30 mouse cellular contexts compared by ENCODE assay signal in genomic region chr11:116287351-116287750, GRCm38 (mm10). TPM values are rescaled to one million over a fixed set of nuclear protein-coding genes. Genes with fewer than 3 reads are reported as not detected.
DNase-seq lines count a peak whose midpoint lies in the region; ATAC-seq and TF ChIP-seq lines count a peak whose summit lies in the region.
"Had no signal": no experiment of that assay in that cellular context is flagged by ENCODE, and none has a peak within 500 bp of the region (broad histone marks: within the 10 kb centered on the region; RNA-seq: fewer than 3 reads in every experiment).

No protein-coding gene starts in this region.

- no peak for DNase-seq in forebrain, postnatal 0 days
- no peak for DNase-seq in hindbrain, embryonic 11.5 days (ENCODE audit: low spot score)
- DNase-seq in stomach, postnatal 0 days (ENCODE audit: low spot score): no peak
- no peak for DNase-seq in ovary, adult 18-20 months (ENCODE audit: low spot score)
- DNase-seq: adrenal gland, adult 2 months; cerebellum, adult 11-12 months; kidney, postnatal 36 days; layer of hippocampus, adult 9-11 months; lung, adult 18-20 months; lung, postnatal 36 days; right cerebral cortex, postnatal 25 days; spleen, adult 18-20 months; thymus, postnatal 25 days had no signal

- TF ChIP-seq CTCF in forebrain, postnatal 0 days (IDR thresholded peaks at IDR 0.05; ENCODE audit: low read depth): no peak
- TF ChIP-seq CTCF in stomach, postnatal 0 days (IDR thresholded peaks at IDR 0.05; ENCODE audit: low read depth): peak; percentile 30

- peaks cover 36% of the 10 kb centered on the region for H3K27me3 ChIP-seq in forebrain, embryonic 13.5 days
- peaks cover 14% of the 10 kb centered on the region for H3K27me3 ChIP-seq in forebrain, postnatal 0 days (ENCODE audit: insufficient read depth, low read length)
- peaks cover 38% of the 10 kb centered on the region for H3K27me3 ChIP-seq in hindbrain, embryonic 13.5 days
- H3K27me3 ChIP-seq in hindbrain, embryonic 11.5 days (ENCODE audit: control insufficient read depth, insufficient read depth, low read length): peaks cover 28% of the 10 kb centered on the region
- peaks cover 36% of the 10 kb centered on the region for H3K27me3 ChIP-seq in neural tube, embryonic 13.5 days
- peaks cover 34% of the 10 kb centered on the region for H3K27me3 ChIP-seq in neural tube, embryonic 15.5 days (replicated peaks)
- H3K27me3 ChIP-seq in stomach, postnatal 0 days (ENCODE audit: control insufficient read depth, insufficient read depth, low read length): peaks cover 9% of the 10 kb centered on the region; the same call in 1 of the 2 replicates

- no peak overlapping the region; the same call in 1 of the 2 replicates for H3K27ac ChIP-seq in forebrain, embryonic 13.5 days
- no peak overlapping the region for H3K27ac ChIP-seq in forebrain, postnatal 0 days (ENCODE audit: low read depth, low read length)
- peak overlapping the region; percentile 63; the same call in 1 of the 2 replicates for H3K27ac ChIP-seq in hindbrain, embryonic 13.5 days
- H3K27ac ChIP-seq in hindbrain, embryonic 11.5 days (ENCODE audit: low read depth, low read length): no peak overlapping the region
- H3K27ac ChIP-seq in neural tube, embryonic 13.5 days (replicated peaks): peak overlapping the region; percentile 38; the same call in 1 of the 2 replicates
- H3K27ac ChIP-seq in neural tube, embryonic 15.5 days (replicated peaks): no peak overlapping the region
- H3K27ac ChIP-seq in stomach, postnatal 0 days (replicated peaks): no peak overlapping the region
- H3K27ac ChIP-seq: forebrain, embryonic 15.5 days; kidney, embryonic 15.5 days; limb, embryonic 13.5 days; liver, embryonic 12.5 days; midbrain, embryonic 15.5 days had no signal

- H3K9me3 ChIP-seq in forebrain, embryonic 13.5 days (replicated peaks): no peaks in the 10 kb centered on the region
- H3K9me3 ChIP-seq in forebrain, postnatal 0 days (ENCODE audit: low read length): no peaks in the 10 kb centered on the region
- no peaks in the 10 kb centered on the region for H3K9me3 ChIP-seq in hindbrain, embryonic 13.5 days
- no peaks in the 10 kb centered on the region for H3K9me3 ChIP-seq in hindbrain, embryonic 11.5 days (ENCODE audit: control insufficient read depth, low read length)
- H3K9me3 ChIP-seq in neural tube, embryonic 13.5 days: no peaks in the 10 kb centered on the region
- no peaks in the 10 kb centered on the region for H3K9me3 ChIP-seq in neural tube, embryonic 15.5 days (replicated peaks)
- H3K9me3 ChIP-seq in stomach, postnatal 0 days (ENCODE audit: control insufficient read depth, low read length): no peaks in the 10 kb centered on the region
- H3K9me3 ChIP-seq: forebrain, embryonic 15.5 days; intestine, embryonic 15.5 days; limb, embryonic 13.5 days; midbrain, embryonic 15.5 days had no signal

- H3K4me2 ChIP-seq in forebrain, embryonic 13.5 days: no peak overlapping the region
- H3K4me2 ChIP-seq in forebrain, postnatal 0 days (ENCODE audit: low read depth): no peak overlapping the region
- no peak overlapping the region for H3K4me2 ChIP-seq in hindbrain, embryonic 13.5 days
- no peak overlapping the region for H3K4me2 ChIP-seq in hindbrain, embryonic 11.5 days (replicated peaks; ENCODE audit: low read depth, low read length)
- no peak overlapping the region for H3K4me2 ChIP-seq in neural tube, embryonic 13.5 days
- no peak overlapping the region for H3K4me2 ChIP-seq in neural tube, embryonic 15.5 days
- H3K4me2 ChIP-seq in stomach, postnatal 0 days (replicated peaks; ENCODE audit: low read depth): no peak overlapping the region
- H3K4me2 ChIP-seq: forebrain, embryonic 15.5 days; heart, embryonic 11.5 days; intestine, embryonic 15.5 days; kidney, embryonic 15.5 days; limb, embryonic 13.5 days; liver, embryonic 12.5 days; midbrain, embryonic 15.5 days had no signal

- peaks cover 53% of the 10 kb centered on the region for H3K36me3 ChIP-seq in forebrain, embryonic 13.5 days (ENCODE audit: poor library complexity, severe bottlenecking)
- H3K36me3 ChIP-seq in forebrain, postnatal 0 days (ENCODE audit: insufficient read depth): peaks cover 51% of the 10 kb centered on the region
- peaks cover 53% of the 10 kb centered on the region for H3K36me3 ChIP-seq in hindbrain, embryonic 13.5 days
- H3K36me3 ChIP-seq in hindbrain, embryonic 11.5 days (ENCODE audit: control insufficient read depth, insufficient read depth, low read length): peaks cover 8% of the 10 kb centered on the region; the same call in 1 of the 2 replicates
- peaks cover 52% of the 10 kb centered on the region for H3K36me3 ChIP-seq in neural tube, embryonic 13.5 days
- H3K36me3 ChIP-seq in neural tube, embryonic 15.5 days: peaks cover 53% of the 10 kb centered on the region
- peaks cover 11% of the 10 kb centered on the region for H3K36me3 ChIP-seq in stomach, postnatal 0 days (ENCODE audit: control insufficient read depth, insufficient read depth, low read length)

- 74% methylated on average over 5 of the region's 5 CpGs for WGBS in forebrain, embryonic 13.5 days
- WGBS in forebrain, postnatal 0 days: 74% methylated on average over 5 of the region's 5 CpGs
- 73% methylated on average over 5 of the region's 5 CpGs for WGBS in hindbrain, embryonic 13.5 days
- 73% methylated on average over 5 of the region's 5 CpGs for WGBS in hindbrain, embryonic 11.5 days
- 79% methylated on average over 5 of the region's 5 CpGs for WGBS in neural tube, embryonic 13.5 days
- 79% methylated on average over 5 of the region's 5 CpGs for WGBS in neural tube, embryonic 15.5 days
- WGBS in stomach, postnatal 0 days: 73% methylated on average over 5 of the region's 5 CpGs

- ATAC-seq in forebrain, embryonic 13.5 days: no peak
- no peak for ATAC-seq in forebrain, postnatal 0 days
- ATAC-seq in hindbrain, embryonic 13.5 days (ENCODE audit: low FRiP score): no peak
- ATAC-seq in hindbrain, embryonic 11.5 days (ENCODE audit: low FRiP score): no peak
- ATAC-seq in neural tube, embryonic 13.5 days (ENCODE audit: low read depth): no peak
- no peak for ATAC-seq in neural tube, embryonic 15.5 days (ENCODE audit: low FRiP score)
- no peak for ATAC-seq in stomach, postnatal 0 days (ENCODE audit: low FRiP score, low TSS enrichment)
- ATAC-seq: forebrain, embryonic 15.5 days; intestine, embryonic 15.5 days; midbrain, embryonic 15.5 days had no signal

- no peak overlapping the region for H3K4me3 ChIP-seq in forebrain, embryonic 13.5 days
- H3K4me3 ChIP-seq in forebrain, postnatal 0 days (ENCODE audit: low read depth, low read length): no peak overlapping the region
- no peak overlapping the region for H3K4me3 ChIP-seq in hindbrain, embryonic 13.5 days
- H3K4me3 ChIP-seq in hindbrain, embryonic 11.5 days (ENCODE audit: low read depth, low read length): no peak overlapping the region
- H3K4me3 ChIP-seq in neural tube, embryonic 13.5 days: no peak overlapping the region
- no peak overlapping the region for H3K4me3 ChIP-seq in neural tube, embryonic 15.5 days (replicated peaks)
- no peak overlapping the region for H3K4me3 ChIP-seq in stomach, postnatal 0 days (ENCODE audit: low read depth, low read length)
- H3K4me3 ChIP-seq: erythroblast, embryonic 14.5 days; forebrain, embryonic 15.5 days; intestine, embryonic 15.5 days; kidney, embryonic 15.5 days; limb, embryonic 13.5 days; liver, embryonic 12.5 days; midbrain, embryonic 15.5 days had no signal

- H3K9ac ChIP-seq in forebrain, embryonic 13.5 days: 0 out of 2 replicates have a peak overlapping the region, but pooled peaks have one; percentile 16
- H3K9ac ChIP-seq in forebrain, postnatal 0 days: no peak overlapping the region
- H3K9ac ChIP-seq in hindbrain, embryonic 13.5 days: no peak overlapping the region
- H3K9ac ChIP-seq in hindbrain, embryonic 11.5 days (ENCODE audit: low read depth, low read length): no peak overlapping the region
- H3K9ac ChIP-seq in neural tube, embryonic 13.5 days: no peak overlapping the region
- no peak overlapping the region for H3K9ac ChIP-seq in neural tube, embryonic 15.5 days (replicated peaks)
- H3K9ac ChIP-seq in stomach, postnatal 0 days (ENCODE audit: low read length): no peak overlapping the region
- H3K9ac ChIP-seq: forebrain, embryonic 15.5 days; intestine, embryonic 15.5 days; kidney, embryonic 15.5 days; limb, embryonic 13.5 days; liver, embryonic 12.5 days; midbrain, embryonic 15.5 days had no signal

- H3K4me1 ChIP-seq in forebrain, embryonic 13.5 days: 0 out of 2 replicates have a peak, but pooled peaks cover 10% of the 10 kb centered on the region
- no peaks in the 10 kb centered on the region; the same call in 1 of the 2 replicates for H3K4me1 ChIP-seq in forebrain, postnatal 0 days (ENCODE audit: insufficient read depth)
- H3K4me1 ChIP-seq in hindbrain, embryonic 13.5 days (replicated peaks): peaks cover 16% of the 10 kb centered on the region
- H3K4me1 ChIP-seq in hindbrain, embryonic 11.5 days (replicated peaks; ENCODE audit: control insufficient read depth, insufficient read depth, low read length): no peaks in the 10 kb centered on the region
- H3K4me1 ChIP-seq in neural tube, embryonic 13.5 days (replicated peaks): peaks cover 14% of the 10 kb centered on the region
- H3K4me1 ChIP-seq in neural tube, embryonic 15.5 days: peaks cover 8% of the 10 kb centered on the region
- H3K4me1 ChIP-seq in stomach, postnatal 0 days (replicated peaks; ENCODE audit: control insufficient read depth, insufficient read depth): no peaks in the 10 kb centered on the region

- TF ChIP-seq EP300 in stomach, postnatal 0 days (optimal IDR thresholded peaks at IDR 0.05): no peak

RNA-seq across cellular contexts. Expression of gene Galr2, which starts 6.6 kb away (rescaled TPM):
- polyA plus RNA-seq in forebrain, embryonic 13.5 days (2015; fragmentation: Nextera tagmentation; extraction: Ambion mirVana): 0.09 and 0.16 TPM in 2 replicates
- not detected in 2 replicates for total RNA-seq in forebrain, postnatal 0 days (2014; rRNA removed)
- 0.20 and 0.36 TPM in 2 replicates for polyA plus RNA-seq in forebrain, postnatal 0 days (2015; fragmentation: Nextera tagmentation; extraction: Ambion mirVana)
- 0.27 and 0.56 TPM in 2 replicates for polyA plus RNA-seq in hindbrain, embryonic 13.5 days (2015; fragmentation: Nextera tagmentation; extraction: Ambion mirVana)
- 0.42 and 0.54 TPM in 2 replicates for polyA plus RNA-seq in hindbrain, embryonic 11.5 days (2014; fragmentation: Nextera tagmentation; extraction: Ambion mirVana)
- 1.1 and 1.2 TPM in 2 replicates for polyA plus RNA-seq in neural tube, embryonic 13.5 days (2015; fragmentation: Nextera tagmentation; extraction: Ambion mirVana)
- 0.47 and 0.52 TPM in 2 replicates for polyA plus RNA-seq in neural tube, embryonic 15.5 days (2015; fragmentation: Nextera tagmentation; extraction: Ambion mirVana)
- 0.68 and 0.76 TPM in 2 replicates for polyA plus RNA-seq in stomach, postnatal 0 days (2015; fragmentation: Nextera tagmentation; extraction: Ambion mirVana)
- total RNA-seq: hematopoietic stem cell, adult 5-6 weeks; left cerebral cortex, adult 18-20 months; left cerebral cortex, postnatal 25 days; megakaryocyte-erythroid progenitor cell, adult 5-6 weeks had no signal
- polyA plus RNA-seq: cortical plate, adult 2 months; erythroblast, embryonic 14.5 days; forebrain, embryonic 15.5 days; liver, embryonic 12.5 days had no signal

RNA-seq across cellular contexts. Expression of gene Srp68, which starts 13.3 kb away (rescaled TPM):
- polyA plus RNA-seq in forebrain, embryonic 13.5 days (2015; fragmentation: Nextera tagmentation; extraction: Ambion mirVana): 71.8 and 72.1 TPM in 2 replicates
- total RNA-seq in forebrain, postnatal 0 days (2014; rRNA removed): 18.5 and 24.5 TPM in 2 replicates
- polyA plus RNA-seq in forebrain, postnatal 0 days (2015; fragmentation: Nextera tagmentation; extraction: Ambion mirVana): 42.4 and 51.3 TPM in 2 replicates
- polyA plus RNA-seq in hindbrain, embryonic 13.5 days (2015; fragmentation: Nextera tagmentation; extraction: Ambion mirVana): 63.7 and 64.4 TPM in 2 replicates
- polyA plus RNA-seq in hindbrain, embryonic 11.5 days (2014; fragmentation: Nextera tagmentation; extraction: Ambion mirVana): 72.4 and 74.0 TPM in 2 replicates
- polyA plus RNA-seq in neural tube, embryonic 13.5 days (2015; fragmentation: Nextera tagmentation; extraction: Ambion mirVana): 64.0 and 64.4 TPM in 2 replicates
- polyA plus RNA-seq in neural tube, embryonic 15.5 days (2015; fragmentation: Nextera tagmentation; extraction: Ambion mirVana): 64.2 and 77.9 TPM in 2 replicates
- polyA plus RNA-seq in stomach, postnatal 0 days (2015; fragmentation: Nextera tagmentation; extraction: Ambion mirVana): 52.6 and 53.0 TPM in 2 replicates

RNA-seq across cellular contexts. Expression of gene Exoc7, which starts 19.7 kb away (rescaled TPM):
- 88.9 and 89.2 TPM in 2 replicates for polyA plus RNA-seq in forebrain, embryonic 13.5 days (2015; fragmentation: Nextera tagmentation; extraction: Ambion mirVana)
- 91.9 and 103 TPM in 2 replicates for total RNA-seq in forebrain, postnatal 0 days (2014; rRNA removed)
- 133 and 144 TPM in 2 replicates for polyA plus RNA-seq in forebrain, postnatal 0 days (2015; fragmentation: Nextera tagmentation; extraction: Ambion mirVana)
- 94.4 and 97.5 TPM in 2 replicates for polyA plus RNA-seq in hindbrain, embryonic 13.5 days (2015; fragmentation: Nextera tagmentation; extraction: Ambion mirVana)
- 66.2 and 68.3 TPM in 2 replicates for polyA plus RNA-seq in hindbrain, embryonic 11.5 days (2014; fragmentation: Nextera tagmentation; extraction: Ambion mirVana)
- 81.5 and 88.7 TPM in 2 replicates for polyA plus RNA-seq in neural tube, embryonic 13.5 days (2015; fragmentation: Nextera tagmentation; extraction: Ambion mirVana)
- 113 and 114 TPM in 2 replicates for polyA plus RNA-seq in neural tube, embryonic 15.5 days (2015; fragmentation: Nextera tagmentation; extraction: Ambion mirVana)
- polyA plus RNA-seq in stomach, postnatal 0 days (2015; fragmentation: Nextera tagmentation; extraction: Ambion mirVana): 42.3 and 43.9 TPM in 2 replicates

RNA-seq across cellular contexts. Expression of gene Foxj1, which starts 47.8 kb away (rescaled TPM):
- 8.1 and 10.6 TPM in 2 replicates for polyA plus RNA-seq in forebrain, embryonic 13.5 days (2015; fragmentation: Nextera tagmentation; extraction: Ambion mirVana)
- total RNA-seq in forebrain, postnatal 0 days (2014; rRNA removed): 24.8 and 37.6 TPM in 2 replicates
- 15.7 and 19.9 TPM in 2 replicates for polyA plus RNA-seq in forebrain, postnatal 0 days (2015; fragmentation: Nextera tagmentation; extraction: Ambion mirVana)
- 14.2 and 24.3 TPM in 2 replicates for polyA plus RNA-seq in hindbrain, embryonic 13.5 days (2015; fragmentation: Nextera tagmentation; extraction: Ambion mirVana)
- polyA plus RNA-seq in hindbrain, embryonic 11.5 days (2014; fragmentation: Nextera tagmentation; extraction: Ambion mirVana): 10.0 and 10.1 TPM in 2 replicates
- polyA plus RNA-seq in neural tube, embryonic 13.5 days (2015; fragmentation: Nextera tagmentation; extraction: Ambion mirVana): 7.8 and 8.1 TPM in 2 replicates
- 11.3 and 12.1 TPM in 2 replicates for polyA plus RNA-seq in neural tube, embryonic 15.5 days (2015; fragmentation: Nextera tagmentation; extraction: Ambion mirVana)
- 0.19 and 0.40 TPM in 2 replicates for polyA plus RNA-seq in stomach, postnatal 0 days (2015; fragmentation: Nextera tagmentation; extraction: Ambion mirVana)
- total RNA-seq: hematopoietic stem cell, adult 5-6 weeks had no signal

RNA-seq across cellular contexts. Expression of gene Evpl, which starts 49.5 kb away (rescaled TPM):
- 0.12 and 0.14 TPM in 2 replicates for polyA plus RNA-seq in forebrain, embryonic 13.5 days (2015; fragmentation: Nextera tagmentation; extraction: Ambion mirVana)
- total RNA-seq in forebrain, postnatal 0 days (2014; rRNA removed): 1.5 and 2.3 TPM in 2 replicates
- polyA plus RNA-seq in forebrain, postnatal 0 days (2015; fragmentation: Nextera tagmentation; extraction: Ambion mirVana): 0.49 and 1.1 TPM in 2 replicates
- 0.35 and 0.43 TPM in 2 replicates for polyA plus RNA-seq in hindbrain, embryonic 13.5 days (2015; fragmentation: Nextera tagmentation; extraction: Ambion mirVana)
- polyA plus RNA-seq in hindbrain, embryonic 11.5 days (2014; fragmentation: Nextera tagmentation; extraction: Ambion mirVana): 0.49 and 0.52 TPM in 2 replicates
- polyA plus RNA-seq in neural tube, embryonic 13.5 days (2015; fragmentation: Nextera tagmentation; extraction: Ambion mirVana): 0.59 and 0.73 TPM in 2 replicates
- 1.00 and 1.9 TPM in 2 replicates for polyA plus RNA-seq in neural tube, embryonic 15.5 days (2015; fragmentation: Nextera tagmentation; extraction: Ambion mirVana)
- 26.5 and 30.1 TPM in 2 replicates for polyA plus RNA-seq in stomach, postnatal 0 days (2015; fragmentation: Nextera tagmentation; extraction: Ambion mirVana)

Comparison
In these comparisons a context has a peak if more than half of its experiments do, and no peak if none do; other contexts are left out.
1. H3K27ac ChIP-seq: peak in hindbrain, embryonic 13.5 days (single experiment) and neural tube, embryonic 13.5 days (single experiment); none in forebrain, embryonic 13.5 days (single experiment), forebrain, postnatal 0 days (single experiment), hindbrain, embryonic 11.5 days (single experiment), neural tube, embryonic 15.5 days (single experiment) and stomach, postnatal 0 days (single experiment).